Mouse (Mus musculus) right cerebral cortex, postnatal 10 days (tissue): ENCODE measurements around the gene Srrm1.
"Not testable (repeated sequence)": the region's sequence is repeated elsewhere in the genome, so short reads cannot be mapped to it uniquely, and the experiment has no call there.

Experiments used
- DNase-seq, 2 experiments: peaks; one replicate each; pipeline ENCODE4 v3.0.0; 2021; ENCODE audit warnings: low spot score in 2 of 2

The Srrm1 gene

DNA sequence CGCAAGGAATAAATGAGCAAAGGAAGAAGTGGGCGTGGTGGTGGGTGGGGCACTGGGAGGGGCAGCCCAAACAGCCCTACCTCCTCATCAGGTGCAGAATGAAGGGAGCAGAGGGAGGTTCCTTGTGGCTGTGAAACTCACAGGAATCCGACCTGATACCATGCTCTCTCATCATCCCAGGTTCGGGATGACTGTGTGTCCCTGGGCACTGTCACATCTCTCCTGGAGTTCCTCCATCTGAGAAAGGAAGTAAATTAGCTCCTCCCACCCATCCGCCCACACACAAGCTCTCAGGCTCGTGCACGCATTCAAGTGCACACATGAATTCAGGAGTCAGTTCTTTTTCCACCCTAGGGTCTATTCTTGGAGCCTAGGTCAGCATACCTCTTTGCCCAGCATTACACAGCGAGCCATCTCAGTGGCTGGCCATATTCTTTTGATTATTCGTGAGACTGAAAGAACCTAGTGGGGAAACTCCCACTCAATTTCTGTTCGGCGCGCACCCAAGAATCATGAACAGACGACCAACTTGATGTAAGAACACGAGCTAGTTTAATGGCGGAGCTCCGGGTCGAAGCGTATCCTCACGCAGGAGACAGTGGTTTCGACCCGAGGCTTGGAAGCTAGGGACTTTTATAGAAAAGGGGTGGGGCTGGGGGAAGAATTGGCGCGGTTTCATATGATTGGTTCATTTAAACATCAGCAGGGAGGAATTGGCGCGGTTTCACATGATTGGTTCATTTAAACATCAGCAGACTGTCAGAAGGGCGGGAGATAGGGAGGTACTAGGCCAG, 52.7 kb downstream of the Srrm1 start:
- DNase-seq: no peak

DNA sequence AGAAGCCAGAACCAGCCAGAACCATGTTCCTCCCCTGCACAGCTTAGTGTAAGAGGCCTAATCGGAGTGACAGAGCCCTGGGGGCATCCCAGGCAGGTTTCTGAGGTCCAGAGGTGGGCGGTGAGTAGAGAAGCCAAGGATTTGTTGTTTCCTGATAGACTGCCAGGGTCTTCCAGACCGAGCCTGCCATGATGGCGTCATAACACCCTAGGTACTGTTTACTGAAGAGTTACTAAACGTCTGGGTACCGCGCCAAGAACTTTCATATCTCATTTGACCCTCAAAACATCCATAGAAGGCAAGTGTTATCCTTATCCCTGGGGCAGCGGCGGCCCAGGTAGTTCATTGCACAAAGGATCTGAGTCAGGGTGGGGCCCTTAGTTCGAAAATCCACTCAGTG, 54.4 kb downstream of the Srrm1 start:
- no peak for DNase-seq

DNA sequence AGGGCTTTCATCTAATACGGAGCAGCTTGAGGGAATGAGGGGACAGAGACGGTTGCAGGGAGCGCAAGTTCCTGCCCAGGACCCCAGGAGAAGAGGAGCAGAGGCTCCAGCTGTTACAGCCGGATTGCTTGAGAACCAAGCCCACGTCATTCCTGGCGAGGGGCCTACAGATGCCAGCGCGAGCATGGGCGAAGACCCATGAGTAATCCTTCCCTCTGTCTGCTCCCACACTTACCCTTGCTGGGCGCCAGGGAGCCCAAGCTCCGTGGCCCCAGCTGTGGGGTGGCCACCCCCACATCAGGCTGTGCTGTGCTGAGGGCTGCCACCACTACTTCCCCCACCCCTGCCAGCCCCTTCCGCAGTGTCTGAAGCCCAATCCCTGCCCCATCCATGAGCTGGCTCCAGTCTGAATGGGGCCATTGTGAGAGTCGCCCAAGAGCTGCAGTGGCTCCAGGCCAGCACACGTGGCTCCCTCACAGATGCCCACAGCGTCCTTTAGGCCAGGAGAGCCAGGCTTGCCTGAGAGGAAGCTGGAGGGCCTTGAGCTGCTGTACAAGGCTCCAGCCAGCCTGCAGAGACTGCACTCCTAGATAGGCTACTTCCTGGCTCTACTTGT, 55.1 kb downstream of the Srrm1 start:
- peak; percentile 88 to 89 for DNase-seq

DNA sequence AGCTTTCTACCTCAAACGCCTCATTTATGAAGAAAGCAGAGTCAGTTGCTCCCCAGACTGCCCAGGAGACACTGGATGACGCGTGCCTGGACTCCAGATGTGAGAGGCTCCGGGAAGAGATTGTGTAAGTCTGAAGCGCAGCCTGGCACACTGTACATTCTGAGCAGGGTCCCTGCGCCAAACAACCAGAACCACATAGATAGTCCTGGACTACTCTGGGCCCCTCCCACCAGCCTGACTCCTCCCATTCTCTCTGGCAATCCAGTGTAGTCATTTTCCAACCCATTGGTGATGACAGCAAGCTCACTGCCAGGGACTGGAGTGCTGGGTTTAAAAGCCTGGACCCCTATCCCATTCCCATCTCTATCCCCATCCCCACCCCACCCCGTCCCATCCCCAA, 56.0 kb downstream of the Srrm1 start:
- no peak for DNase-seq

DNA sequence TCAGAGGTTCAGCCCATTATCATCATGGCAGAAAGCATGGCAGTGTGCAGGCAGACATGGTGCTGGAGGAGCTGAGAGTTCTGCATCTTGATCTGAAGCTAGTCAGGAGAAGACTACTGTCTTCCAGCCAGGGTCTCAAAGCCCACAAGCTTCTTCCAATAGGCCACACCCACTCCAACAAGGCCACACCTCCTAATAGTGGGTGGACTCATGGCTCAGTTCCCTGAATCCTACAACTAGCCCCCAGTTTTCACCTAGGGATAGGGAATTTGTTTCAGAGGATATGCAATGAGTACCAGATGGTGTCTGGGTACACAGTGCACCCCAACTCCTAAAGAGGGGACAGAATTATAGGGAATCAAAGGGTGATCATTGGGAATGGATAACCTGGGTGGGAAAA, 56.6 kb downstream of the Srrm1 start:
- no peak for DNase-seq

DNA sequence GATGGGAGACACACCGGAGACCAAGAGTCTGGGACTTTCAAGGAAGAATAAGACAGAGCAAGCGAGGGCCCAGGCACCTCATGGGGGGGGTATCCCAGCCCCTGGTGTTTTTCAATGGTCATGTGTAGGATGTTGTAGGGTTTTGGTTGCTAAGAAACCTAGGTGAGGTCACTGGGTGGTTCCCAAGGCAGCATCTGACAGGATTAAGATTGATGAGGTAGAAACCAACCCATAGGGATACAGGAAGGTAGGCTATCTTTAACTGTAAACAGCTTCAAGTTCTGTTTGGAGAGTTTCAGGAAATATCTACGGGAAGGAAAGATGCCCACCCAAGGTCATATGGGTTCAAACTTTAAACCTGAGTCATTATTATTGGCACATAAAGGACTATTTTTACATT, 59.3 kb downstream of the Srrm1 start:
- no peak for DNase-seq

DNA sequence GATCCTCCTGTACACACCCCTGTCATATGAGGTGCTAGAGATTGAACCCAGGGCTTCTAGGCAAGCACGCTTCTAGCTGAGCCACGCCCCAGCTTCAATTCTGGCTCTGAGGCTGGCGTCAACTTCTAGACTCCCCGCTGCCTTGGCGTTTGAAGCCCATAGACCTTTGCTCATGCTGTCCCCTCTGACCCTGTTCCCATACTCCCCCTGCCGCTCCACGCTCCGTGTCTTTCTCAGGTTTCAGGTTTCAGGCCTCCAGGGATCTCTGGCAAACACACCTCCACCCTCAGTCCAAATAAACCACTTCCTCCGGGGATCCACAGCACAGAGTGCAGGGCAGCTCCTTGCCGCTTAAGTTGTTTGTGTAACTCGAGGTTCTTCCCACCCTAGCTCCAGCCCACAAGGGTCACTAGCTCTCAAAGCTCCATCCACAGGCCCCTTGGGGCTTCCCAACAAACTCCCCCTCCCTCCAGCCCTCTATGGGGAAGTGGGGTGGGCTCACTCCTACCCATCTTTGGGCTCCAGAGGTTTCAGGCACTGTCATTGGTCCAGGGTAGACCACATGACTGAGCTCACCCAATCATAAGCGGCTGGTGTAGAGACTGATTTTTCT, 60.5 kb downstream of the Srrm1 start:
- DNase-seq: no peak

DNA sequence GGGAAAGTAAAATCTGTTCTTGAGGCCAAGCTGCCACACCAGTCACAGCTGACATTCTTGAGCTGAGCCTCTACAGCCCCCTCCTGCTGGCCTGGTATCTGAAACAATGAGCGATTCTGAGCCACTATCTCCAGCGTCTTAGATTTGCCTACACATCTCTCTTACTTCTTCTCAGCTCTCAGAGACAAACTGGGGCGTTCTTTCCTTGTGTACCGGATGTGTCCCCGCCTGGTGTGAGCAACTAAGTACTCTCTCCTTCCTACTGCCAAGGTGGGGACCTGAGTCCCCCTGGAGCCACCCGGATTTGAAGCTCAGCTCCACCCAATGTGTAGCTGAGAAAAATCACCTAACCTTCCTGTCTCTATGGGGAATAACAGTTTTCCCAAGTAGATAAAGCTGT, 61.3 kb downstream of the Srrm1 start:
- DNase-seq: no peak

DNA sequence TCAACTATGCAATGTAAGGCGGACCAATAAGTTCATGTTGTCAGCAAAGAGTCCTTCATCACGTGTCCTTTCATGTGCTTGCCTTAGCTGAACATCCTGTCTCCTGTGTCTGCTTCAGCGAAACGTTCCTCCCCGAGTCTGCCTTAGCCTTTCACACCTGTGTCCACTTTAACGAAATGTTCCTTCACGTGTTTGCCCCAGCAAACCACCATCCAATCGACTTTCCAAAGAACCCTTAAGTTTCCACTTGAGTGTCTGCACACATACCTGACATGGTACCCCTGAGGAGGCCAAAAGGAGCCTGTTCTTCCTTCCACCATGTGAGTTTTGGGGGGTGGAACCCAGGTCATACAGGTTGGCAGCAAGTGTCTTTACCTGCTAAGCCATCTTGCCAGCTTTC, 61.9 kb downstream of the Srrm1 start:
- DNase-seq: no peak

DNA sequence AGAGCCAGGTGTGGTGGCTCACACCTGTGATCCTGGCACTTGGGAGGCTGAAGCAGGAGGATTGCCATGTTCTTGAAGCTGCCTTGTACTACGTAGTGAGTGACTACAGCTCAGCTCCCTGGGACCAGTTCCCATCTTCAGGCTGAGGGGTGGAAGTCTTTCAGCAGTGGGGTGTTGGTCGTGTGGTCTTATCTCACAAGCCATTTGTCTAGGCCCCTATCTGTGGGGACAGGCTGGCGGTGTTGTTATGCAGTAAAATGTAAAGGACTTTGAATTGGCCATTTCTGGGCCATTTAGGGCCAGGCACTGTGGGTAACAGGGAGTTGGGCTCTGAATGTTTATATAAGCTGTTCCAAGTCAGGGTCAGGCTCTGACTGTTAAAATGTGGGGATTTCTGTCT, 65.1 kb downstream of the Srrm1 start:
- no peak for DNase-seq

DNA sequence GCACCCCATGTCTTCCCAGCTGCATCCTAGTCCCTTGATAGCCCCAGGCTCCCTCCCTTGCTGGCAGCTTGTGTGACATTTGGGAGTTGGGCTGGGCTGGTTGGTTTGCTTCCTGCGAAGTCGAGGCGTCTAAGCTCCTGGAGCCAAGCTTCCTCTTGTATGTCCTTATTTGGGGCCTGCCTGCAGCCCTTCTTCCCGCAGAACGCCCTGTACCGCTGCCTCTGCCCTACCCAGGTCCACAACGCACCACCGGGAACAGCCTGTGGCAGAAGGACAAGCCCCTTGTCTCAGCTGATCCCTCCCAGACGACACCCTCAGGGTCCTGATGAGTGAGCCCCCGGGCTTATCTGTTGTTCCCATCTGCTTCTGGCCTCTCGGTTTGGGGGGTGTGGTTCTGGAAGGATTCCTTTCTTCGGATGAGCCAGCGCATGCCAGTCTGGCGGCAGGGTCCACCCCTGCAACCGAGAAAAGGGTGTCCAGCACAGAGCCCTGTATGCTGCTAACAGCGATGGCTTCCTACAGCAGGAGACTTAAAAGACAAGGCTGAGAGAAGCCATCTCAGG, 66.2 kb downstream of the Srrm1 start:
- no peak for DNase-seq

DNA sequence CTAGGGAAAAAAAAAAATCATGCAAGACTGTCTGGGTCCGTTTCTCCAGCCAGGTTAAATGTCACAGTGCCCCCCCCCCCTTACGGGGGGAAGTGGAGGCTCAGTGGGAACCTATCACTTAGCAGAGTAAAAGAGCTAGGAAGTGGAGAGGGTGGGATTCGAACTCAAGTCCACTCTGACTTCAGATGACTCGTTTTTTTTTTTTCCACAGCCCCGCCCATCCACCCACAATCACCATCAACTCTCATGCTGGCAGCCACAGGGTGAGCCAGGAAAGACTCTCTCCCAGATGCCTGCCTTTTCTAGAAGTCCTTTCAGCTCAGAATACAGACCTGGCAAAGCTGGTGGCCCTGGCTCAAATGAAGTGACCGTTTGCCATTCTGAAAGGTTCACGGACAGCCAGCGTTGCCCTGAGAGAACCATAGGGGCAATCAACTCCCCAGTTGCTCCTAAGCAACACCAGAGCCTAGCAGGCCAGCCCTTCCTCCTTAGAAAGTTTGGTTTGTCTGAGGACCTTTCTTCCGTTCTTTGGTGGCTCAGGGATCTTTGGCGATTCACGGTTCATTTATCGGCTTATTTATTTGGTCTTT, 67.0 kb downstream of the Srrm1 start:
- DNase-seq: peak; percentile 54 to 69

DNA sequence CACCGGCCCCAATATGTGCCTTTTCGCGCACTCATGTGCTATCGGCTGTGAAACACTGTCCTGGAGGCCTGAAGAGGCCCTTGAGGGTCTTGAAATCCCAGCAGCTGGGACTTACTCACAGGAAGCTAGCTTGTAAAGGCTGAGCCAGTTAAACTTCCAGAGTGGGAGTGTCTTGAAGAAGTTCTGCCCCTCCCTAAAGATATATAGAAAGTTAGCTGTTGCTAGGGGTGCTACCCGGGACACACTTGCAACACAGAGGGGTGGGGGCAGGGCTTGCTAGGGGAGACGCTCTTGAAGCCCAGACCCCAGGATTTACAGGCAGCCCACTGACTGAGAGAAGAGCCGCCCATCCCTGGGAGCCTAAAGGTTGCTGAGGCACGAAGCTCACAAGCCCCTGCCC, 67.7 kb downstream of the Srrm1 start:
- DNase-seq: no peak

DNA sequence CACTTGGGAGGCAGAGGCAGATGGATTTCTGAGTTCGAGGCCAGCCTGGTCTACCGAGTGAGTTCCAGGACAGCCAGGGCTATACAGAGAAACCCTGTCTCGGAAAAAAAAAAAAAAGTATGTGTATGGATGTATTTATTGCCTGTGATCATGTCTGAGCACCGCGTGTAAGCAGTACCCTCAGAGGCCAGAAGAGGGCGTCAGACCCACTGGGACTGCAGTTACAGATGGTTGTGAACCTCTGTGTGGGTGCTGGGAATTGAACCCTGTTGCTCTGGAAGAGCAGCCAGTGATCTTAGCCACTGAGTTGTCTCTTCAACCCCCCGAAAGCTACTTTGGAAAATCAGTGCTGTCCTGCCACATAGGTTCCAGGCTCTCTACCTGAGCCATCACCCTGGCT, 69.2 kb downstream of the Srrm1 start:
- no peak for DNase-seq

DNA sequence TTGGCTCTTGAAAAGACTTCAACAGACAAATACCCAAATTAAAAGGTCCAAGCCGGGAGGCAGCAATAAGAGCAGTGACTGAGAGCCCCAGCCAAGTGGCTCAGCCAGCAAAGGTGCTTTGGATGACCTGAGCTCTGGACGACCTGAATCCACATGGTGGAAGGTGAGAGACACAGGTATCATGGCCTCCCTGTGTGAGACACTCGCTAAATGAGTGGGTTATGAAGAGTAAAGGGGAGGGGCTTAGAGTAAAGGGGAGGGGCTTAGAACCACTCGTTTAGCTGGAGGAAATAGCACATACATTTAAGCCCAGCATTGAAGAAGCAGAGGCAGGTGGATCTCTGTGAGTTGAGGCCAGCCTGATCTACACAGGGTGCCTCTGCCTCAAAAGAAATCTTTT, 69.7 kb downstream of the Srrm1 start:
- no peak for DNase-seq

DNA sequence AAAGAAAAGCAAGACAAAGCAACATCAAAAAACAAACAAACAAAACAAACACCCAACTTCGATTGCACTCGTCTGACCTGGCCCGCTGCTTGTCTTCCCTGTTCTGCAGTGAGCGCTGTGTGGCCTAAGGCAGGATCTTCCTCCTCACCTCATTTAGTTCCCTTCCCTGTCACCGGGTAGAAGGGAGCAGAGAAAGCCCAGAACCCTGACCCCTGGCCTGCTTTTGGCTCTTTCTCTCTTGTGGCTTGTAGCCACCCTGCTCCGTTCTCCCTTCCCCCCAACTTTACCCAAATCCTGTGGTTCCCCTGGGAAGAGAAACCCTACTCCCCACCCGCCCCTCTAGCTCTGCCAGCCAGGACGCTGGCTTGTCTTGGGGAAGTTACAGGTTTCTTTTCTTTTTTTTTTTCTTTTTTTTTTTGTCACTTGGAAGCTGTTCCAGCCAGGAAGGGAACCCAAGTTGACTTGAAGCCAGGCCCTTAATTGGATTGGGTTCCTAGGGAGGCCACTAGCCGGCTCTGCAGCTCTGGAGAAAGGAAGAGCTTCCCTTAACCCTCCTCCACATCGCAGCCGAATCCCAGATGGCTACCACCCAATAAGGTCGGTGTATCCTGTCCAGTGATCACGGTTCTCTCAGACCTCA, 70.3 kb downstream of the Srrm1 start:
- DNase-seq: peak in 1 of 2 experiments; percentile 46

DNA sequence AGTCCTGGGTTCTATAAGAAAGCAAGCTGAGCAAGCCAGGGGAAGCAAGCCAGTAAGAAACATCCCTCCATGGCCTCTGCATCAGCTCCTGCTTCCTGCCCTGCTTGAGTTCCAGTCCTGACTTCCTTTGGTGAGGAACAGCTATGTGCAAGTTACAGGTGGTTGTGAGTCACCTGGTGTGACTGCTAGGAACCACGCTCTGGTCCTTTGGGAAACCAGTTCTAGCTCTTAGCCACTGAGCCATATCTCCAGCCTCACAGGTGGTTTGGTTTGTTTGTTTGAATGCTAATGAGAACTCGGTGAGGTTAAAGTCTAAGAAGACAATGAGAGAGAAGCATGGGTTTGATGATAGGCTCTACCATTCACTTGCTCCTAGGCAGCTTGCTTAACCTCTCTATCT, 73.1 kb downstream of the Srrm1 start:
- DNase-seq: not testable (repeated sequence)

DNA sequence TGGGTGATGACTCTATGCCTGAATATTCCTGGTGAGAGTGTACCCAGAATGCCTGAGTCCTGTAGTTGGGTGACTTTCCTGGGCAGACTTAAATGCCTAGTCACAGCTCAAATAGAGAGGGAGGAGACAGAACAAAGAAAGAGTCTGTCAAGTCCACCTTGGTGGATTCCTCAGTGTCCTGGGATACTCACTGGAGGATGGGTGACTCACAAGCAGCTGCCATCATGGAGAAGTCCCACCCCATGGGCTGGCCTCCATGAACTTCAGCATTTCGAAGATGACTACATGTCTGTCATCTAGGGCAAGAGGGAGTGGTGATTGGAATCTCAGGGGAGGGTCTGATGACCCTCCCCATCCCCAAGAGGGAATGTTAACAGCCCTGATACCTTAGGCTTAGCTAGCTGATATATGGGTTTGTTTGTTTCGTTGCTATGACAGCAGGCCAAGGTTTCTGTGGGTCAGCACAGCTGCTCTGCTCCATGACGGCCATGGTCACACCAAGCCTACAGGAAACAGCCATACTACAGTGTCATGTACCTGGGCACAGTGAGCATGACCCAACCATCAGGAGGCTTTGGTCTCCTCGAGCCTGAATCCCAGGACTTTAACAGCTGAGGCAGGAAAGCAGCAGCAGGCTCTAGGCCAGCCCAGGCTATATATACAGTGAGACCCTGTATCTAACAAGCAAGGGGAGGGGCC, 76.3 kb downstream of the Srrm1 start:
- DNase-seq: no peak

DNA sequence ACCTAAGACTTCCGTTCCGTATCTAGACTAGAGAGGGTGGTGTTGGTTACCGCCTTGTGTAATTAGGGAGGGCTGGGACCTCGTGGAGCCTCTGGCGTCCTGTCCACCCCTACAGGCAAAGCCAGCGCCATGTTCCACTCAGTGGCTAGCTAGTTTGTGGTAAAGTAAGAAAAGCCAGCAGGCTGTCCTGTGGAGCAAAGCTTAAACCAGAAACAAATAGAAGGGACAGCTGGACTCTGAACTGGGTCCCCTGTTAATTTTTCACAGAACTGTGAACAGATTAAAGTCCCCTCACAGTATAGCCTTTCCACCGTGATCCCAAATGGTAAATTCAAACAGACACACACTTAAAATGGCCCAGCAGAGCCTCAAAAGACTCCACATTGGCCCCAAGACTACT, 78.4 kb downstream of the Srrm1 start:
- no peak for DNase-seq

DNA sequence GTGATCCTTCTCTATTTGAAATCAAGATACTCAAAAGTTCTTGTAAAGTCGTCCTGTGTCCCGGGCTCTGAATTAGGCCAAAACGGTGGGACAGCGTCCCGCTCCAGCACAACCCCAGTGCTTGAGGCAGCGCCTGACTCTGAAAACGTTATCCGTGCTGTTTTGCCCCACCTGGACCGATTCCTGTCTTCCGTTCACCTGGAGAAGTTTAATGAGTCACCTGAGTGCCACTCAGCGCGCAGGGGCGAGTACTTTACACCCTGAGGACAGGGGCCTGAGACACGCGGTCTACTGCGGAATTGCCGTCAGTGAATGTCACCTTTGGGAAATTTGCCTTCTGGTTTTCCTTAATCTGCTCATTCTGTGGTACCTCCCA, 79.8 kb downstream of the Srrm1 start:
- DNase-seq: peak in 1 of 2 experiments; percentile 42

DNA sequence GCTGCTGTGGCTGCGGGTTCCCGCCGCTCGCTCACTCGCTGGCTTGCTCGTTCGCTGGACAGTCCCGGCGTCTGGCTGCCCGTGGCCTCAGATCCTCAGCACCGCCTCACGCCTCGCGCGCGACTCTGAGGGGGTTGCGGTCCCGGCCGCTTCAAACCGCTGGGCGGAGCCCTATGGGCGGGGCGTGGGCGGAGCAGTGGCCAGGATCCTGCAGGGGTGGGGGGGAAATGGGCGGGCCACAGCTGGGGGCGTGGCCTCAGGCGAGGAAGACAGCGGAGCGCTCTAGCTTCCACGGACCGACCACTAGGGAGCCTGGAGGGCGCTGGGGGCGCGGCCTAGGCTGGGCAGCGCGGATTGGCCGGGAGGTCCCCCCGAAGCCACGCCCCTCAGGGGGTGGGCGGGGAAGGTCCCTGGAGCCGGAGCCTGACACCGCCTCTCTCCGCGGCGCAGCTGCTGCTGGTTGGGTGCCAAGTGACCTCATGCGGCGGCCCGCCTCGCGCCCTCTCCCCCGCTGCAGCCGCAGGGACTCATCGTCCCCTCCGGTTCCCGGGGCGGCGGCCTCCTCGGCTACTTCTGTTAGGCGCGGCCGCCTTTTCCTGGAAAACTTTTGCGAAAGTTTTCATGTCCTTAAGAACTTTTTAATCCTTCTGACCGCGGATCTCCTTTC, 80.3 kb downstream of the Srrm1 start, which contains the start of gene Clic4:
Clic4 (minus strand) TSS at position 175 of the 667 bp plus-strand sequence.
- peak; percentile 97 for DNase-seq
